Mouse (Mus musculus) ES-Bruce4 (cell line): ENCODE measurements around the gene Ttc7b. TPM values are rescaled to one million over a fixed set of nuclear protein-coding genes. Genes with fewer than 3 reads are reported as not detected.

ENCODE experiments used
- H3K27ac ChIP-seq: 2 replicates; pipeline ENCODE4 v1.5.1; 2012; ENCODE audit warnings: low read length, inconsistent platforms; ENCODE audit not compliant: insufficient read depth
- H3K27me3 ChIP-seq: 2 replicates; pipeline ENCODE4 v1.6.1; 2012; ENCODE audit warnings: mild to moderate bottlenecking, low read length, inconsistent platforms; ENCODE audit not compliant: control insufficient read depth, poor library complexity, insufficient read depth, severe bottlenecking
- H3K36me3 ChIP-seq: 2 replicates; pipeline ENCODE4 v1.6.1; 2012; ENCODE audit warnings: inconsistent platforms, mild to moderate bottlenecking, low read length, moderate library complexity; ENCODE audit not compliant: control insufficient read depth, poor library complexity, insufficient read depth, severe bottlenecking
- H3K4me1 ChIP-seq: one replicate; pipeline ENCODE4 v1.8.1; 2011; ENCODE audit warnings: low read length; ENCODE audit not compliant: control insufficient read depth, insufficient read depth
- H3K4me3 ChIP-seq: 2 replicates; pipeline ENCODE4 v1.5.1; 2011; ENCODE audit warnings: low read depth, mild to moderate bottlenecking, low read length
- H3K9ac ChIP-seq: 2 replicates; pipeline ENCODE4 v1.6.1; 2012; ENCODE audit warnings: low read depth, mild to moderate bottlenecking, inconsistent platforms; ENCODE audit not compliant: poor library complexity, severe bottlenecking
- H3K9me3 ChIP-seq: replicated peaks from 2 replicates; pipeline ENCODE4 v1.6.1; 2012; ENCODE audit warnings: mild to moderate bottlenecking, low read length, inconsistent platforms; ENCODE audit not compliant: control insufficient read depth, poor library complexity, insufficient read depth, severe bottlenecking
- CTCF ChIP-seq: IDR thresholded peaks from one replicate; pipeline ENCODE4 v1.8.1; 2011; ENCODE audit warnings: low read depth, low read length
- EP300 ChIP-seq: IDR thresholded peaks from 2 replicates; pipeline ENCODE4 v1.6.1; 2011; ENCODE audit warnings: low read depth, low read length; ENCODE audit not compliant: insufficient read depth
- POLR2A ChIP-seq: IDR thresholded peaks from one replicate; pipeline ENCODE4 v1.8.1; 2011; ENCODE audit warnings: low read length; ENCODE audit not compliant: insufficient read depth
- polyA plus RNA-seq: library from polyadenylated mRNA; stranded (reverse); fragments of >200 nt; gene quantifications from 2 replicates; pipeline ENCODE4 v1.2.4, GENCODE M21; 2011; ENCODE audit warnings: low read depth; ENCODE audit not compliant: missing spikeins, insufficient read depth, insufficient read length

Gene Ttc7b
- 56.0 and 61.1 TPM in 2 replicates for polyA plus RNA-seq

- H3K4me1 ChIP-seq = peaks cover 19% of the 10 kb centered on the region
- 0 out of 2 replicates have a peak within 1 kb of the TSS, but pooled peaks have one; percentile 10 for H3K27ac ChIP-seq
- no peak for TF ChIP-seq POLR2A
- TF ChIP-seq EP300 = no peak
- TF ChIP-seq CTCF = no peak
- H3K4me3 ChIP-seq = peak within 1 kb of the TSS; percentile 87
- peak within 1 kb of the TSS; percentile 98 for H3K9ac ChIP-seq
- no peaks in the 10 kb centered on the region for H3K9me3 ChIP-seq
- no peaks in the 10 kb centered on the region for H3K27me3 ChIP-seq
- no peaks in the 10 kb centered on the region for H3K36me3 ChIP-seq
Observed at GRCm38 (mm10) chr12:100520794-100521186, at the start of gene Ttc7b. Gene Ttc7b (minus strand): TSS chr12:100520826.

GRCm38 (mm10) chr12:100568831-100569230 is 48.2 kb upstream of the Ttc7b start:
- no peak for TF ChIP-seq EP300
- no peak for TF ChIP-seq POLR2A
- TF ChIP-seq CTCF = no peak
- H3K4me3 ChIP-seq = no peak overlapping the region
- no peak overlapping the region for H3K27ac ChIP-seq
- no peaks in the 10 kb centered on the region for H3K27me3 ChIP-seq
- H3K36me3 ChIP-seq = no peaks in the 10 kb centered on the region
- no peaks in the 10 kb centered on the region for H3K4me1 ChIP-seq
- no peak overlapping the region for H3K9ac ChIP-seq
- no peaks in the 10 kb centered on the region for H3K9me3 ChIP-seq

GRCm38 (mm10) chr12:100568105-100568504 is 47.5 kb upstream of the Ttc7b start:
- no peak overlapping the region for H3K27ac ChIP-seq
- H3K4me3 ChIP-seq = no peak overlapping the region
- no peaks in the 10 kb centered on the region for H3K4me1 ChIP-seq
- H3K36me3 ChIP-seq = no peaks in the 10 kb centered on the region
- TF ChIP-seq EP300 (no peak), CTCF (no peak), POLR2A (no peak)
- no peaks in the 10 kb centered on the region for H3K9me3 ChIP-seq
- H3K27me3 ChIP-seq = no peaks in the 10 kb centered on the region
- H3K9ac ChIP-seq = no peak overlapping the region

- TF ChIP-seq CTCF (no peak), POLR2A (no peak), EP300 (no peak)
- Histone ChIP-seq H3K4me3 (no peak overlapping the region), H3K4me1 (no peaks in the 10 kb centered on the region), H3K36me3 (no peaks in the 10 kb centered on the region), H3K27me3 (no peaks in the 10 kb centered on the region), H3K9me3 (no peaks in the 10 kb centered on the region), H3K9ac (no peak overlapping the region), H3K27ac (no peak overlapping the region)
Observed at GRCm38 (mm10) chr12:100567627-100568026, 47.0 kb upstream of the Ttc7b start.

- H3K9ac ChIP-seq = no peak overlapping the region
- H3K27me3 ChIP-seq = no peaks in the 10 kb centered on the region
- TF ChIP-seq CTCF = no peak
- no peak for TF ChIP-seq EP300
- no peaks in the 10 kb centered on the region for H3K9me3 ChIP-seq
- peaks cover 2% of the 10 kb centered on the region for H3K4me1 ChIP-seq
- H3K4me3 ChIP-seq = no peak overlapping the region
- H3K36me3 ChIP-seq = no peaks in the 10 kb centered on the region
- H3K27ac ChIP-seq = no peak overlapping the region
Observed at GRCm38 (mm10) chr12:100553675-100554074, 33.0 kb upstream of the Ttc7b start.

GRCm38 (mm10) chr12:100551972-100552371 is 31.3 kb upstream of the Ttc7b start:
- Histone ChIP-seq H3K36me3 (no peaks in the 10 kb centered on the region), H3K9ac (no peak overlapping the region), H3K27ac (no peak overlapping the region), H3K27me3 (no peaks in the 10 kb centered on the region), H3K9me3 (no peaks in the 10 kb centered on the region), H3K4me1 (peaks cover 2% of the 10 kb centered on the region), H3K4me3 (no peak overlapping the region)
- no peak for TF ChIP-seq POLR2A
- no peak for TF ChIP-seq CTCF
- TF ChIP-seq EP300 = no peak
